Mouse (Mus musculus) brain, adult 2 months (tissue): ENCODE results near the gene Tasp1.
A peak's percentile ranks its signal among the peaks of the same experiment; 100 is the strongest.
"Not testable (repeated sequence)": the region's sequence is repeated elsewhere in the genome, so short reads cannot be mapped to it uniquely, and the experiment has no call there.

Experiments used
- DNase-seq: peaks from one replicate; pipeline ENCODE4 v3.0.0; 2011; ENCODE audit warnings: low read depth, low spot score

Tasp1 gene

DNA sequence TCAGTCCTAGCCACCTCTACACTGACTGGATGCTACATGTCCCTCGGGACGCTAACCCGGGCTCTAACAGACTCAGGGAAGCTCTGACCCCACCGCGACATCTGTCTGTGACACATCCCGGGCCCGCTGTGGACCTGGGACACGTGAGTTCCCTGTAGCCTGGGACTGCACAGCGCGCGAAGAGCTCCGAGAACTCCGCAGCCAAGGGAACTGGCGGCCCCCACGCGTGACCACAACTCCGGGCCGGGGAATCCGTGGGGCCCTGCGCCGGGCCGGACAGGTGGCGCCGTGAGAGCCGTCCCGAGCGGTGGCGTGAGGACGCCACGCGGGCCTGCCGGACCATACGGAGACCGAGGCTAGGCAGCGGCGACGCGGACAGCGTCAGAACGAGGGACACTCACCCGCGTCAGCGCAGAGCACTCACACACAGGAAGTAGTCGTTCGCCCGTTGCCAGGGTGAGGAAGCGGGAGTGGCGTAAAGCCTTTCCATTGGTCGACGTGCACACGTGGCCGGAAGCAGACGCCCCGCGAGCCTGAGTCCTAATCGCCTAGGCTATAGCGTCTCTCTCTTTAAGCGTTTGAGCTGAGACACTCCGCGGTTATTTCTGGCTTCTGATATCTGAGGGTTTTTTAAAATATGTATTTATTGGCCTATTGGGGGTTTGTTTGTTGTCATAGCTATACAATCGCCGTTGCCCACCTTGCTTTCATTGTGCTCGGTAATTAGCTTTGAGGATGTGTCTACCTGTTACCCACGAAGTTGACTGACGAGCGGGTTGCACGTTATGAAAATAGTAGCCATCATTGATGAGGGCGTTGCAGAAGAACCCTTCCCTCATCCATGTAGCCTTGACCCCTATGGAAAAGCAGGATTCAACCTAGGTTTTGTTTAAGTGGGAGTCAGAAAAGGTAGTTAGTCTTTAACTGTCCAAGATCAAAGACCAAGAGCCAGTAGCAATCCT lies at the start of gene Tasp1:
Gene Tasp1 (minus strand): TSS at position 453 of the 962 bp plus-strand sequence.
- peak; percentile 99 for DNase-seq

DNA sequence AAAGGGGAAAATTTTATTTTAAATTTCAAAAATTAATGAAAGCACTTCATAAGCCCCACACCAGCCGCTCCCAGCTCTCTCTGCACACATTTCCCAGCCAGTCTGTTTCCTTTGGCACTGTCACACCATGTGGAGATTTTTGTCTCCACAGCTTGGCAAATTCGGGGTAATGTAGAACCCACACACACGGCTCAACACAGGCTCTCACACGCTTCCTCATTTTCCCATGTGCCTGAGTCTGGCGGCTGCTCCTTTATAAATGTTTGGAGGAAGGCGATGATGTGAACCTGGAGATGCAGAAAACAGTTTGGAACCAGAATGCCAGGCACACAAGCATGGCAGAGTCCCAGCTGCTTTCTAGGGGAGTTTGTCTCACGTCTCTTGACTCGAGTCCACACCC lies 47.2 kb upstream of the Tasp1 start:
- DNase-seq = peak; percentile 71

DNA sequence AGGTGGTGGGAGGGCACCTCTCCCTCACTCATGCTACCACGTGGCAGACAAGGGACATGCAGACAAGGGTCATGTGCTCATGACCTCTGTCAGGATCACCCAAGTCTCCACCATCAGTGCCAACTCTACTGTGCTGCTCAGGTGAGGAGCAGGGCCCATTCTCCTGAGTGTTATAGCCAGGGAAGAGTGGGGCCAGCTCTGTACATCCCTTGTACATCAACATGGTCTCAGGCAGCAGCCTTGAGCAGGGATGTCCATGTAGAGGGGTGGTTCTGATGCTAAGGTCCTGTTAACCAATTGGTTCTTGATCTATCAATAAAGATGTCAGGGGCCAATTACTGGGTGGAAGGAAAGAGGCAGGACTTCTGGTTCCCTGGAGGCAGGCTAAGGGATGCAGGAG lies 42.3 kb upstream of the Tasp1 start:
- DNase-seq = no peak

- DNase-seq = no peak
Observed at GRCm38 (mm10) chr2:140107641-140108040, 41.0 kb upstream of the Tasp1 start.

GRCm38 (mm10) chr2:140104951-140105350 lies 38.3 kb upstream of the Tasp1 start:
- DNase-seq = peak; percentile 16

DNA sequence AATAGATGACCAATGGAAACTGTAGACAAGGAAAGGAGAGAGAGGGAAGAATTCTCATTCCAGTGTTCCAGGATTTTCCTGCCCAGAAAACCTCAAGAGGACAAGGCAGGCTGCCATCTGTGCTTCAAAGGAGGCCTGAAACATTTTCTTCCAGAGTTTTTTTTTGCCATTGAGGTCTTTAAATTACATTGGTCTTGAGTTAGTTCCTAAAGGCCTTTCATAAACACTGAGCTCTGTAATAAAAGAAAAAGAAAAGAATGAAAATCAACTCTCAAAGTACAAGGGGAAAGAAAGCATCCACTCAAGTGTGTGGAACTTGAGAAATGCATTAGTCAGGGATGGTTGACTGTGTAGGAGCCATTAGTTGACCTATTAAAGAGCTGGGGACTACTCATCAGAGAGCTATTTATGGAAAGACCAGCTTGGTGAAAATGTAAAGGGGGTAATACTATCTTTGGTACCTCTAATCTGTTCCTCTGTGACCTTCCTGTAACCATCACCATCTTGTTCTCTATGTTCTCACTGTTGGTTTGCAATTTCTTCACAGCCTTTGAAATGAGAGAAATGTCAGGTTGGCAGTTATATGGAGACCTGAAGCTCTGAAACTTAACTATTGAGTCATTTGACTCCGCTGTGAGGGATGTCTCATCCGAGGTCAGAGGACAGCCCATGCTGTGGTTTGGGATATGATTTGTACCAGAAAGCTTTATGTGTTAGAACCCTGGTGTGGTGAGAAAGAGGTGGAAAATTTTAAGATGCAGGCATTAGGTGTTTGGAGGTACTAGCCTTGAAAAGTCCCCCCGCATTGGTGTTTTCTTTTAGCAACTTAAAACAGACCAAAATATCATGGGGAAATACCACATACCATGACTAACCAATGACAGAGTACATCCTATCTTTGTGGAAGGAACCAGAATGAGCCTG lies 34.2 kb upstream of the Tasp1 start:
- DNase-seq = no peak

DNA sequence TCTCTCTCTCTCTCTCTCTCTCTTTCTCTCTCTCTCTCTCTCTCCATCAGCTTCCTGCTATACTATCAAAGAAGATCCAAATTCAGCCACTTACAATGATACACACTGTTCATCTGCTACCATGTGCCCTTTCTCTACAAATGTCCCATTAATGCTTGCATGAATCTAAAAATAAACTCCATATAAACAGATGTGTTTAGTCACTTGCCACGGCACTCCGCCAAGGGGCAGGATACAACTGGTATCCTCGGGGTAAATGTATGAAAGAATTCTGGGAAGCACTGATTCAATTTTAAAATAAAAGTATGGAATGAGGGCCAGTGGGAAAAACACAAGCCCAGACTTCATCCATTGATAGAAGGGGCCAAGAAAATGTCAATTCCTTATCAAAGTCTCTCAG lies 33.4 kb upstream of the Tasp1 start:
- DNase-seq = no peak

- DNase-seq = no peak
Observed at GRCm38 (mm10) chr2:140097131-140097591, 30.6 kb upstream of the Tasp1 start.

GRCm38 (mm10) chr2:140096034-140096433 lies 29.4 kb upstream of the Tasp1 start:
- peak; percentile 26 for DNase-seq

GRCm38 (mm10) chr2:140093433-140093832 lies 26.8 kb upstream of the Tasp1 start:
- DNase-seq = peak; percentile 60

- DNase-seq = no peak
Observed at GRCm38 (mm10) chr2:140084245-140084644, 17.6 kb upstream of the Tasp1 start.

- no peak for DNase-seq
Observed at GRCm38 (mm10) chr2:140080747-140081577, 14.4 kb upstream of the Tasp1 start.

- not testable (repeated sequence) for DNase-seq
Observed at GRCm38 (mm10) chr2:140079284-140079683, 12.7 kb upstream of the Tasp1 start.

DNA sequence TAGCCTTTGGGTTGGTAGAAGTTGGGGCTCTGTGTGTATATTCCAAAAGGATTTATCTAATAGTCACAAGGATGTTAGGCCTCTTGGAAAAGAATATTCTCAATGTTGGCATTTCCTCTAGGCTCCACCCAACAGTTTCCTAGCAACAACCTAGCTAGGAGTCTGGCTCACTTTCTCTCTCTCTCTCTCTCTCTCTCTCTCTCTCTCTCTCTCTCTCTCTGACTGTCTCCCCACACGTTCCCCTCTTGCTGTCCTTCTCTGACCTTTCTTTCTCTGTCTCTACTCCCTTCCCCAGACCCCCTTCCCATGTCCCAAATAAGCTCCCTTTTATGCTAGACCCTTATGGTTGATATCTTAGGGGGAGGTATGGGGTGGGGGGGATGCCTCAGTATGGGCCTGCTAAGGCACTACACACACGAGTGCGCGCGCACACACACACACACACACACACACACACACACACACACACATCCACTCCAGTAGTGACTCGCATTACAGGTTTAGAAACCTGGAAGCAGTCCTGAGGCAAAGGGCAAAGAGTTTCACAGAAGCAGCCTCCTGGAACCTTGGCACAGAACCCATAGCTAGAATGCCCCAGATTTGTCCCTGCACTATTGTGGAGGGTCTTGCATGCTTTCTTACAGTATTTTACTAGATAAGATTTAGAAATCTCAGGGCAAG lies 12.1 kb upstream of the Tasp1 start:
- DNase-seq = peak; percentile 24

GRCm38 (mm10) chr2:140077476-140077875 lies 10.9 kb upstream of the Tasp1 start:
- no peak for DNase-seq

DNA sequence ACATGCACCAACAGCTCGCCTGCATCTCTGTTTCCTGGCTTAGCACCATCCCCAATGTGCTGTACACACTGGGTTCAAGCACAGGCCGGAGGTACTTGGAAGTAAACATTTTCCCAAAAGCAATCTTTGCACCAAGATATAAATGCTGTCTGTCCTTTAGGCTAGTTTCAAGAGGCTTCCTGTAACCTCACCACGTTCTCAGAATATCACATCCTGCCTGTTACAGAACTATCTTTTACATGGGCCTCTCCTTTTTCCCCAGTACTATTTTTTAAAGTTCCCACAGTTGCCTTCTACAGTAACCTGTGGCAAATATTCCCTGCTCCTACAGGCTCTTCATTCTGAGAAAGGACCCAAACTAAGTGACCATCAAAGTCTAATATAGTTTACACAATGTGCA lies 8.5 kb upstream of the Tasp1 start:
- no peak for DNase-seq

DNA sequence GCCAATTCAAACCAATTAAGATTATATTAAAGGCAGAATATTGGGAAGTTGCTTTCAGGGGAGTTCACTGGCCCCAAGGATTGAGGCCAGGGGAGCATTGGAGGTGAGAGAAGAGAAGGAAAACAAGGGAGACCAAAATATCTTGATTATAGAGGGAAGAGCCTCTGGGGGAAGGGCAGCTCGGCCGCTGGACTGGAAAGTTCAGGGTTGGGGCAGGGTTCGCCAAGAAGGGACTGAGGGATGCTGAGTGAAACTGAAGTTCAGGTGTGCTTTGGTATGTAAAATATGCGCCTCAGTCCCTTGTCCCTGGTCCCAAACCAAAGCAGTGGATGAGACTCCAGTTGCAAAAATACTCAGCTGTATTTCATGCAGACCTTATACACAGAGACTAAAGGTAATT lies 911 bp upstream of the Tasp1 start:
- DNase-seq = no peak

DNA sequence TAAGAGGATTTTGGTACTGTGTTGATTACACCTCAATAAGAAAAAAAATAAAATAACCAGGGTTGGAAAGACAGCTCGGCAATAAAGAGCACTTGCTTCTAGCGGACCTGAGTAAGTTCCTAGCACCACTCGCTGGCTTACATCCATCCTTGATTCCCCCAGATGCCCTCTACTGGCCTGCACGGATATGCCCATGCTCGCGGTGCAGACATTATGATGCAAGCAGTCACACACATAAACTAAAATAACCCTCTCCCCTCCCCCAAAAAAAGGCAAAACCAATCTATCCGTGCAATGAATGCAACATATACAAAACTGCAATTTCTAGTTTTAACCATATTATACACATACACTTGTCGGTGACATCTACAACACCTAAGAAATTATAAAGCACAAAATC lies 929 bp downstream of the Tasp1 start:
- DNase-seq = peak; percentile 28

GRCm38 (mm10) chr2:140061481-140061880 lies 5.1 kb downstream of the Tasp1 start:
- no peak for DNase-seq

DNA sequence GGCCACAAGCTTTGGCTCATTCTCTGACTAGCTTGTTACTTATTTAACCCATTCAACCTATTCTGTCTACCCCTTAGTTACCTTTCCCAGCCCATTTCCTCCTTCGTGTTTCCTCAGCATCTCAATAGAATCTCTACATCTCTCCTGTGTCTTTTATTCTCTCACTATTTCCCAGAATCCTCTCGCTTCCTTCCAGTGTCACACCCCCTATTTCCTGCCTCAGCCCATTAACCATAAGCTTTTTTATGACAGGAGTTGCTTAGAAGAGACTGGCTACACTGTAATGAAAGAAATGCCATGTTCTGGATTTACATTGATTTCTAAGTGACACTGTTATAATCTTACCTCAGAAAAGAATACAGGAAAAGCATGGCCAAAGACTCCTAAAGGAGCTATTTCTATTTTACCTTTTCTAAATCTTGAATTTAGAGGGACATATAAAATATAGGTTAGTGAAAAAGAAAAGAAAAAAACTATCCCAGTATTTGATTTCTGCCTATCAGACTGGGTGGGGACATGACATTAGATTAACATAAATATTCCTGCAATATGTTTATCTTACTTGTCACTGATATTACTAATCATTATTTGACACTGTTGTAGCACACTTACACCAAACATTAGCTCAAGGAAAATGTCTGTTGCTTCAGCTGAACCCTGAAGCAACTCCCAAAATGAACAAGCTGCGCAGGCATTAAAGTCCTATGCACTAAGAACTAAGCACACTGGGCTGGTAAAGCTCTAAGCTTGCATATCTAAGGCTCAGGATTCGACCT lies 6.3 kb downstream of the Tasp1 start:
- no peak for DNase-seq
